Mouse (Mus musculus) v-Abl transformed pro-B cells (cell line): ENCODE results near the gene Etfbkmt.

Experiments
- in situ Hi-C, 2 experiments: fragments of 400-800 bp; cut with MboI; formaldehyde crosslinking; loops; one replicate each; pipeline ENCODE4 v1.15.1; 2025; ENCODE audit not compliant: unreplicated experiment in 2 of 2

The Etfbkmt gene

GRCm38 (mm10) chr6:149139471-149139870 is at the start of gene Etfbkmt:
Gene Etfbkmt, plus strand, starts transcription at chr6:149139849.
- in situ Hi-C loops: no loop called here

- in situ Hi-C loops: loop anchor here in 1 of 2 experiments (25.0 kb wide), 1 partner anchor 2005 kb away; the partner anchor contains the start of genes Klhl42 and Mansc4
Measured at GRCm38 (mm10) chr6:149092406-149092805, 47.2 kb upstream of the Etfbkmt start.

- in situ Hi-C loops: loop anchor here in 1 of 2 experiments (25.0 kb wide), 1 partner anchor 2006 kb away; the partner anchor contains the start of genes Klhl42 and Mansc4
Measured at GRCm38 (mm10) chr6:149093465-149093864, 46.2 kb upstream of the Etfbkmt start.

GRCm38 (mm10) chr6:149094555-149094954 is 45.1 kb upstream of the Etfbkmt start:
- in situ Hi-C loops: loop anchor here in 1 of 2 experiments (25.0 kb wide), 1 partner anchor 2007 kb away; the partner anchor contains the start of genes Klhl42 and Mansc4

GRCm38 (mm10) chr6:149095389-149095788 is 44.3 kb upstream of the Etfbkmt start:
- in situ Hi-C loops: loop anchor here in 1 of 2 experiments (25.0 kb wide), 1 partner anchor 2008 kb away; the partner anchor contains the start of genes Klhl42 and Mansc4

- in situ Hi-C loops: loop anchor here in 1 of 2 experiments (25.0 kb wide), 1 partner anchor 2009 kb away; the partner anchor contains the start of genes Klhl42 and Mansc4
Measured at GRCm38 (mm10) chr6:149096233-149096632, 43.4 kb upstream of the Etfbkmt start.

- in situ Hi-C loops: loop anchor here in 1 of 2 experiments (25.0 kb wide), 1 partner anchor 2010 kb away; the partner anchor contains the start of genes Klhl42 and Mansc4
Measured at GRCm38 (mm10) chr6:149097276-149097675, 42.4 kb upstream of the Etfbkmt start.

GRCm38 (mm10) chr6:149098993-149099392 is 40.7 kb upstream of the Etfbkmt start:
- in situ Hi-C loops: loop anchor here in 1 of 2 experiments (25.0 kb wide), 1 partner anchor 2012 kb away; the partner anchor contains the start of genes Klhl42 and Mansc4

- in situ Hi-C loops: loop anchor here (25.0 kb wide), 2 partner anchors 388 to 563 kb away; no protein-coding TSS in a partner anchor
Measured at GRCm38 (mm10) chr6:149100174-149101075, 39.2 kb upstream of the Etfbkmt start.

- in situ Hi-C loops: loop anchor here (25.0 kb wide), 2 partner anchors 389 to 564 kb away; no protein-coding TSS in a partner anchor
Measured at GRCm38 (mm10) chr6:149101076-149101942, 38.3 kb upstream of the Etfbkmt start, which contains the start of gene Dennd5b. Gene Dennd5b, minus strand, starts transcription at chr6:149101680.

GRCm38 (mm10) chr6:149101943-149102243 is 37.8 kb upstream of the Etfbkmt start:
- in situ Hi-C loops: loop anchor here (25.0 kb wide), 2 partner anchors 390 to 565 kb away; no protein-coding TSS in a partner anchor

GRCm38 (mm10) chr6:149103451-149103850 is 36.2 kb upstream of the Etfbkmt start:
- in situ Hi-C loops: loop anchor here (25.0 kb wide), 2 partner anchors 391 to 566 kb away; no protein-coding TSS in a partner anchor

GRCm38 (mm10) chr6:149107615-149108014 is 32.0 kb upstream of the Etfbkmt start:
- in situ Hi-C loops: loop anchor here (25.0 kb wide), 2 partner anchors 395 to 570 kb away; no protein-coding TSS in a partner anchor

- in situ Hi-C loops: loop anchor here (25.0 kb wide), 2 partner anchors 397 to 572 kb away; no protein-coding TSS in a partner anchor
Measured at GRCm38 (mm10) chr6:149108909-149109308, 30.7 kb upstream of the Etfbkmt start.

- in situ Hi-C loops: loop anchor here (5.0 to 25.0 kb wide), 7 partner anchors 60 to 580 kb away; no protein-coding TSS in a partner anchor
Measured at GRCm38 (mm10) chr6:149116992-149117391, 22.7 kb upstream of the Etfbkmt start.

GRCm38 (mm10) chr6:149118935-149119334 is 20.7 kb upstream of the Etfbkmt start:
- in situ Hi-C loops: loop anchor here (5.0 to 25.0 kb wide), 7 partner anchors 62 to 582 kb away; no protein-coding TSS in a partner anchor

GRCm38 (mm10) chr6:149119853-149120252 is 19.8 kb upstream of the Etfbkmt start:
- in situ Hi-C loops: loop anchor here (5.0 to 25.0 kb wide), 8 partner anchors 63 to 583 kb away; no protein-coding TSS in a partner anchor

GRCm38 (mm10) chr6:149123042-149123441 is 16.6 kb upstream of the Etfbkmt start:
- in situ Hi-C loops: loop anchor here (10.0 to 25.0 kb wide), 3 partner anchors 411 to 586 kb away; no protein-coding TSS in a partner anchor

GRCm38 (mm10) chr6:149126675-149127074 is 13.0 kb upstream of the Etfbkmt start:
- in situ Hi-C loops: loop anchor here in 1 of 2 experiments (5.0 to 10.0 kb wide), 2 partner anchors 251 to 422 kb away; no protein-coding TSS in a partner anchor
